Mouse (Mus musculus) testis, adult 2 months (tissue): ENCODE results near the gene Gfra1.

Experiments used
- CTCF ChIP-seq: fragments of 200-500 bp; IDR thresholded peaks from 2 replicates; pipeline ENCODE4 v1.5.1; 2012; ENCODE audit warnings: low read depth, mild to moderate bottlenecking, inconsistent platforms, low read length, moderate library complexity; ENCODE audit not compliant: control insufficient read depth, insufficient read depth, insufficient replicate concordance
- POLR2A ChIP-seq: fragments of 200-500 bp; IDR thresholded peaks from 2 replicates; pipeline ENCODE4 v1.6.1; 2012; ENCODE audit warnings: low read depth, mild to moderate bottlenecking, inconsistent platforms, low read length, moderate library complexity; ENCODE audit not compliant: control insufficient read depth

DNA sequence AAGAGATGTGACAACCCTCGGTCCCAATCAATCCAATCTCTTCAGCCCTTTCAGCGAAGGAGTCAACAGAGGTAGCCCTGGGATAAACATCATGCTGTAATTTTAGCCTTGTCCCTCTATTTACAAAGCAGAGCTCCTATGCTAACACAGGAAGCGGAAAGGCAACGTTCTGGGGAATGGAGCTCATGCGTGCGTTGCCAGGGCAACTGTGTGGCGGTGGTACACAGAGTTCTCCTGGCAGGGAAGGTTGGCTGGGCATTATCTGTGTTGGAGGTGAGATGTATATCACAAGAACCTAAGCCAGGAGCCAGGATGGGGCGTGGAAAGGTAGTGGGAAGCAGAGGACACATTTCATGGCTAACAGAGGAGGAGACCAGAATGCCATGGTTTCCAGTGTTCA lies 194.8 kb downstream of the Gfra1 start:
- TF ChIP-seq CTCF, result no peak
- no peak for TF ChIP-seq POLR2A
